Mouse (Mus musculus) activated CD4-positive, CD25-positive, alpha-beta regulatory T cell, adult 9 weeks (primary cell): ENCODE measurements around the gene Coa7. TPM values are rescaled to one million over a fixed set of nuclear protein-coding genes. Genes with fewer than 3 reads are reported as not detected.

Experiments
- polyA plus RNA-seq: library from polyadenylated mRNA; unstranded; fragments of 100-300 nt; shearing (Covaris generic); gene quantifications from one replicate; pipeline ENCODE4 v1.2.1, GENCODE M21; 2017

Coa7 gene
- 18.8 TPM for polyA plus RNA-seq

GRCm38 (mm10) chr4:108327730-108328484, at the start of gene Coa7:
Gene Coa7, plus strand, starts transcription at chr4:108328140.

GRCm38 (mm10) chr4:108300670-108301373, 27.1 kb upstream of the Coa7 start, which contains the start of gene Zyg11b:
Gene Zyg11b, minus strand, starts transcription at chr4:108301096.

GRCm38 (mm10) chr4:108383183-108383714, 55.3 kb downstream of the Coa7 start, which contains the start of gene Shisal2a:
Gene Shisal2a, minus strand, starts transcription at chr4:108383349.

Other genes starting within 250 kb of the Coa7 start
- gene Podn, start 231.7 kb upstream of the Coa7 start, polyA plus RNA-seq, result not detected
- gene Scp2, start 183.1 kb upstream of the Coa7 start, polyA plus RNA-seq, result 326 TPM
- gene Echdc2, start 162.7 kb upstream of the Coa7 start, polyA plus RNA-seq, result 4.5 TPM
- not detected for gene Zyg11a, start 110.1 kb upstream of the Coa7 start, polyA plus RNA-seq
- gene Zyg11b, start 27.0 kb upstream of the Coa7 start, polyA plus RNA-seq, result 23.0 TPM
- not detected for gene Shisal2a, start 55.2 kb downstream of the Coa7 start, polyA plus RNA-seq
- 4.3 TPM for gene Gpx7, start 78.8 kb downstream of the Coa7 start, polyA plus RNA-seq
- 37.0 TPM for gene Tut4, start 131.3 kb downstream of the Coa7 start, polyA plus RNA-seq